Mouse (Mus musculus) erythroblast, embryonic 14.5 days (primary cell): ENCODE results near the gene Ryr1.

Source experiments
- GATA1 ChIP-seq: IDR thresholded peaks from 2 replicates; pipeline ENCODE4 v1.6.1; 2012; ENCODE audit warnings: low read length, inconsistent platforms, mixed read lengths
- TAL1 ChIP-seq: IDR thresholded peaks from 3 replicates; pipeline ENCODE4 v1.6.1; 2012; ENCODE audit warnings: low read length, inconsistent platforms, mixed read lengths

GRCm38 (mm10) chr7:28955295-28955897 lies 169.6 kb downstream of the Ryr1 start:
- no peak for TF ChIP-seq GATA1
- TF ChIP-seq TAL1 = no peak
